Mouse (Mus musculus): ENCODE data around the gene Galp. TPM values are rescaled to one million over a fixed set of nuclear protein-coding genes. Genes with fewer than 3 reads are reported as not detected.

Gene Galp
- total and polyA plus RNA-seq, 2 experiments = not detected

DNA sequence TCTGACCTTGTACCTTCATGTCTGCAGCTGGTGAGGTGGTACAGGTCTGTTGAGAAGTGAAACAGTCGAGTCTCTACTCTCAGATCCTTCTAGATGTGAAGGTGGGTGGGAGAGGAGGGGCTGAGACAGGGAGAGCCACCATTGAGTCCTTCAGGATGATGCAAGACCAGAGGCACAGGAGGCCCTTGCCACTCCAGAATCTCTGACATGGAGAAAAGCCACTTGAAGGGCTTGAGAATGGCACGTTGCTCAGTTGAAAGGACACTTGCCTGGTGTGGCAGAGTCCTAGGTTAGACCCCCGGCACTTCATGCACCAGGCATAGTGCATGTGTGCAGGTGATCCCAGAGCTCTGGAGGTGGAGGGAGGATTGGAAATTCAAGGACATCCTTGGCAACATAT, 35.3 kb upstream of the Galp start:
- H3K79me2 ChIP-seq (ENCODE audit: control insufficient read depth, insufficient read depth, low read length) = no peaks in the 10 kb centered on the region
- H3K36me3 ChIP-seq (ENCODE audit: control insufficient read depth, insufficient read depth, low read length) = no peaks in the 10 kb centered on the region
- no peaks in the 10 kb centered on the region for H3K27me3 ChIP-seq (ENCODE audit: control insufficient read depth, insufficient read depth, low read length)
- no peak overlapping the region for H3K9ac ChIP-seq (ENCODE audit: low read depth, low read length)
- H3K4me3 ChIP-seq (ENCODE audit: insufficient read depth, low read depth, low read length) = no peak overlapping the region
- peaks cover 10% of the 10 kb centered on the region; the same call in 1 of the 2 replicates for H3K4me1 ChIP-seq (ENCODE audit: control insufficient read depth, insufficient read depth, low read length)
- DNase-seq (ENCODE audit: extremely low read depth, low read depth, low spot score) = no peak
- H3K27ac ChIP-seq (replicated peaks; ENCODE audit: insufficient read depth, low read depth, low read length) = no peak overlapping the region
- no peak for TF ChIP-seq POLR2A (IDR thresholded peaks at IDR 0.05; ENCODE audit: extremely low read depth, insufficient read depth, low read length)
- TF ChIP-seq CTCF (IDR thresholded peaks at IDR 0.05; ENCODE audit: low read depth, low read length) = no peak
- 84% methylated on average over 3 of the region's 3 CpGs for WGBS

- H3K36me3 ChIP-seq (ENCODE audit: control insufficient read depth, insufficient read depth, low read length) = no peaks in the 10 kb centered on the region
- WGBS = 91% methylated on average over 4 of the region's 4 CpGs
Observed at GRCm38 (mm10) chr7:6162172-6162571, 34.7 kb upstream of the Galp start.

DNA sequence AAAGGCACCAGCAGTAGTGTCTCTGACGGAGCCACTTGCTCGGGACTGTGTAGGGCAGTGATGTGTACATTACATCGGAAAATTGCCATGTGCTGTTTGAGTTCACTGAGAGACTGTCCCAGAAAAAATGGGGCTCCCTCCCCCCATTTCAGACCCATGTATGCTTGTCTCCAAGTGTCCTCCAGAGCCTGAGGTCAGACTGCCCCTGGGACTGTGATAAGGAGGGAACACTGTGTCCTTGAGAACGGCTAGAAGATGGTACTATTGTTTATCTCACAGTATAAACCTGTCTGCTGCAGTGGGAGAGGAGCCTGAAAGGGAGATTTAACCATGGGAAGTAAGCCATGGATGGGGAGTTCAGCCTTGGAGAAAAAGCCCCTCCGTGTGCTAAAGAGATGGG, 32.2 kb upstream of the Galp start:
- TF ChIP-seq POLR2A (IDR thresholded peaks at IDR 0.05; ENCODE audit: extremely low read depth, insufficient read depth, low read length) = no peak
- no peak for TF ChIP-seq CTCF (IDR thresholded peaks at IDR 0.05; ENCODE audit: low read depth, low read length)
- Histone ChIP-seq H3K36me3 (ENCODE audit: control insufficient read depth, insufficient read depth, low read length) (no peaks in the 10 kb centered on the region), H3K4me1 (ENCODE audit: control insufficient read depth, insufficient read depth, low read length) (peaks cover 2% of the 10 kb centered on the region; the same call in 1 of the 2 replicates), H3K27ac (replicated peaks; ENCODE audit: insufficient read depth, low read depth, low read length) (no peak overlapping the region), H3K9ac (ENCODE audit: low read depth, low read length) (no peak overlapping the region), H3K27me3 (ENCODE audit: control insufficient read depth, insufficient read depth, low read length) (no peaks in the 10 kb centered on the region), H3K79me2 (ENCODE audit: control insufficient read depth, insufficient read depth, low read length) (no peaks in the 10 kb centered on the region), H3K4me3 (ENCODE audit: insufficient read depth, low read depth, low read length) (no peak overlapping the region)
- WGBS = 54% methylated on average over 5 of the region's 5 CpGs
- DNase-seq (ENCODE audit: extremely low read depth, low read depth, low spot score) = no peak

More at GRCm38 (mm10) chr7:6162172-6162571, 34.7 kb upstream of the Galp start:
- DNase-seq (ENCODE audit: extremely low read depth, low read depth, low spot score) = no peak
- Histone ChIP-seq H3K27me3 (ENCODE audit: control insufficient read depth, insufficient read depth, low read length) (no peaks in the 10 kb centered on the region), H3K9ac (ENCODE audit: low read depth, low read length) (no peak overlapping the region), H3K4me3 (ENCODE audit: insufficient read depth, low read depth, low read length) (no peak overlapping the region), H3K79me2 (ENCODE audit: control insufficient read depth, insufficient read depth, low read length) (no peaks in the 10 kb centered on the region), H3K4me1 (ENCODE audit: control insufficient read depth, insufficient read depth, low read length) (peaks cover 7% of the 10 kb centered on the region; the same call in 1 of the 2 replicates), H3K27ac (replicated peaks; ENCODE audit: insufficient read depth, low read depth, low read length) (no peak overlapping the region)
- TF ChIP-seq CTCF (IDR thresholded peaks at IDR 0.05; ENCODE audit: low read depth, low read length) (no peak), POLR2A (IDR thresholded peaks at IDR 0.05; ENCODE audit: extremely low read depth, insufficient read depth, low read length) (no peak)

DNA sequence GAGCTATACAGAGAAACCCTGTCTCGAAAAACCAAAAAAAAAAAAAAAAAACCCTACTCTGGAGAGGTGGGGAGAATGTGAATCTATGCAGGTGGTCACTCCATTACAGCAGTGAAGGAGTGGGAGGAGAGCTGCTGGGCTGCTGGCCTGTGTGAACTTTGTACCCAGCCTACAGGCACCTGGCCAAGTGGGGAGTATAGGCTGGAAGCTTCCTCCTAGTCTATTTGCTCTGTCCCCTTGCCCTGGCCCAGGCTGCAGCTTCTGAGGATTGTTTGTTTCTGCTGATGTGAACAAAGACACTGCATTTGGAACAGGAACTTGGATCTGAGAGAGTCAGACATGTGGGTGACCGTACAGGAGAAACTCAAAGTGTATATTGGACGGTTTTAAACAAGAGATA, 27.5 kb upstream of the Galp start:
- peaks cover 11% of the 10 kb centered on the region; the same call in 1 of the 2 replicates for H3K4me1 ChIP-seq (ENCODE audit: control insufficient read depth, insufficient read depth, low read length)
- H3K9ac ChIP-seq (ENCODE audit: low read depth, low read length) = no peak overlapping the region
- peak overlapping the region; percentile 2 for H3K27ac ChIP-seq (replicated peaks; ENCODE audit: insufficient read depth, low read depth, low read length)
- H3K36me3 ChIP-seq (ENCODE audit: control insufficient read depth, insufficient read depth, low read length) = no peaks in the 10 kb centered on the region
- TF ChIP-seq CTCF (IDR thresholded peaks at IDR 0.05; ENCODE audit: low read depth, low read length) (no peak), POLR2A (IDR thresholded peaks at IDR 0.05; ENCODE audit: extremely low read depth, insufficient read depth, low read length) (no peak)
- H3K4me3 ChIP-seq (ENCODE audit: insufficient read depth, low read depth, low read length) = no peak overlapping the region
- no peaks in the 10 kb centered on the region for H3K27me3 ChIP-seq (ENCODE audit: control insufficient read depth, insufficient read depth, low read length)
- WGBS = 11% methylated on average over 3 of the region's 3 CpGs
- peak; percentile 92 for DNase-seq (ENCODE audit: extremely low read depth, low read depth, low spot score)
- no peaks in the 10 kb centered on the region for H3K79me2 ChIP-seq (ENCODE audit: control insufficient read depth, insufficient read depth, low read length)

- peaks cover 21% of the 10 kb centered on the region for H3K4me1 ChIP-seq (ENCODE audit: control insufficient read depth, insufficient read depth, low read length)
- TF ChIP-seq POLR2A (IDR thresholded peaks at IDR 0.05; ENCODE audit: extremely low read depth, insufficient read depth, low read length) = no peak
- TF ChIP-seq CTCF (IDR thresholded peaks at IDR 0.05; ENCODE audit: low read depth, low read length) = no peak
- peak overlapping the region; percentile 54 for H3K27ac ChIP-seq (replicated peaks; ENCODE audit: insufficient read depth, low read depth, low read length)
- no peak overlapping the region for H3K9ac ChIP-seq (ENCODE audit: low read depth, low read length)
- no peaks in the 10 kb centered on the region for H3K36me3 ChIP-seq (ENCODE audit: control insufficient read depth, insufficient read depth, low read length)
- no peaks in the 10 kb centered on the region for H3K79me2 ChIP-seq (ENCODE audit: control insufficient read depth, insufficient read depth, low read length)
- no peaks in the 10 kb centered on the region for H3K27me3 ChIP-seq (ENCODE audit: control insufficient read depth, insufficient read depth, low read length)
- no peak for DNase-seq (ENCODE audit: extremely low read depth, low read depth, low spot score)
- no peak overlapping the region for H3K4me3 ChIP-seq (ENCODE audit: insufficient read depth, low read depth, low read length)
- 62% methylated on average over 9 of the region's 9 CpGs for WGBS
Observed at GRCm38 (mm10) chr7:6170391-6170790, 26.5 kb upstream of the Galp start.

- no peak overlapping the region for H3K9ac ChIP-seq (ENCODE audit: low read depth, low read length)
- DNase-seq (ENCODE audit: extremely low read depth, low read depth, low spot score) = no peak
Observed at GRCm38 (mm10) chr7:6170871-6171270, 26.0 kb upstream of the Galp start.

More at GRCm38 (mm10) chr7:6170871-6171270, 26.0 kb upstream of the Galp start:
- Histone ChIP-seq H3K4me1 (ENCODE audit: control insufficient read depth, insufficient read depth, low read length) (peaks cover 24% of the 10 kb centered on the region), H3K27ac (replicated peaks; ENCODE audit: insufficient read depth, low read depth, low read length) (peak overlapping the region; percentile 83; the same call in 1 of the 2 replicates), H3K79me2 (ENCODE audit: control insufficient read depth, insufficient read depth, low read length) (no peaks in the 10 kb centered on the region), H3K4me3 (ENCODE audit: insufficient read depth, low read depth, low read length) (no peak overlapping the region), H3K36me3 (ENCODE audit: control insufficient read depth, insufficient read depth, low read length) (peaks cover 3% of the 10 kb centered on the region; the same call in 1 of the 2 replicates), H3K27me3 (ENCODE audit: control insufficient read depth, insufficient read depth, low read length) (no peaks in the 10 kb centered on the region)
- WGBS = 52% methylated on average over 6 of the region's 6 CpGs
- TF ChIP-seq POLR2A (IDR thresholded peaks at IDR 0.05; ENCODE audit: extremely low read depth, insufficient read depth, low read length) = no peak
- TF ChIP-seq CTCF (IDR thresholded peaks at IDR 0.05; ENCODE audit: low read depth, low read length) = no peak
